Mouse (Mus musculus): ENCODE data around the gene Zfp346. TPM values are rescaled to one million over a fixed set of nuclear protein-coding genes. Genes with fewer than 3 reads are reported as not detected.
A peak's percentile ranks its signal among the peaks of the same experiment; 100 is the strongest.

The Zfp346 gene
- polyA plus RNA-seq, 1 experiment from 2014 or later = 21.5 TPM

- WGBS = 66% methylated on average over 4 of the region's 4 CpGs
- H3K27me3 ChIP-seq = no peaks in the 10 kb centered on the region
Measured at GRCm38 (mm10) chr13:55177903-55178496, 72.9 kb downstream of the Zfp346 start.

GRCm38 (mm10) chr13:55178556-55178955 lies 73.4 kb downstream of the Zfp346 start:
- H3K9ac ChIP-seq = no peak overlapping the region
- H3K27ac ChIP-seq = no peak overlapping the region
- 0 out of 2 replicates have a peak, but pooled peaks cover 4% of the 10 kb centered on the region for H3K4me1 ChIP-seq
- ATAC-seq (replicated peaks; ENCODE audit: low FRiP score) = 0 out of 2 replicates have a peak, but pooled peaks have one; percentile 1
- no peaks in the 10 kb centered on the region for H3K27me3 ChIP-seq
- no peaks in the 10 kb centered on the region for H3K9me3 ChIP-seq (replicated peaks)
- H3K36me3 ChIP-seq = no peaks in the 10 kb centered on the region
- H3K4me3 ChIP-seq (replicated peaks) = no peak overlapping the region
- no peak overlapping the region for H3K4me2 ChIP-seq
- WGBS = 42% methylated on average over 2 of the region's 2 CpGs

More at GRCm38 (mm10) chr13:55177903-55178496, 72.9 kb downstream of the Zfp346 start:
- Histone ChIP-seq H3K4me3 (replicated peaks) (no peak overlapping the region), H3K9ac (no peak overlapping the region), H3K27ac (0 out of 2 replicates have a peak overlapping the region, but pooled peaks have one; percentile 2), H3K36me3 (no peaks in the 10 kb centered on the region), H3K4me1 (0 out of 2 replicates have a peak, but pooled peaks cover 4% of the 10 kb centered on the region), H3K4me2 (no peak overlapping the region), H3K9me3 (replicated peaks) (no peaks in the 10 kb centered on the region)
- ATAC-seq (replicated peaks; ENCODE audit: low FRiP score) = no peak

- H3K4me3 ChIP-seq (replicated peaks) = no peak overlapping the region
- H3K27ac ChIP-seq = no peak overlapping the region
- 88% methylated on average over 3 of the region's 3 CpGs for WGBS
- H3K4me1 ChIP-seq = 0 out of 2 replicates have a peak, but pooled peaks cover 4% of the 10 kb centered on the region
- no peaks in the 10 kb centered on the region for H3K27me3 ChIP-seq
- H3K9ac ChIP-seq = no peak overlapping the region
- no peaks in the 10 kb centered on the region for H3K36me3 ChIP-seq
- no peak overlapping the region for H3K4me2 ChIP-seq
- no peak for ATAC-seq (replicated peaks; ENCODE audit: low FRiP score)
- no peaks in the 10 kb centered on the region for H3K9me3 ChIP-seq (replicated peaks)
Measured at GRCm38 (mm10) chr13:55179591-55179990, 74.5 kb downstream of the Zfp346 start.

GRCm38 (mm10) chr13:55181786-55182172 lies 76.7 kb downstream of the Zfp346 start:
- H3K4me1 ChIP-seq = 0 out of 2 replicates have a peak, but pooled peaks cover 4% of the 10 kb centered on the region
- H3K36me3 ChIP-seq = no peaks in the 10 kb centered on the region
- peak overlapping the region; percentile 88; the same call in 1 of the 2 replicates for H3K27ac ChIP-seq
- H3K4me2 ChIP-seq = peak overlapping the region; percentile 63
- no peak for ATAC-seq (replicated peaks; ENCODE audit: low FRiP score)
- H3K9ac ChIP-seq = no peak overlapping the region
- peak overlapping the region; percentile 43 for H3K4me3 ChIP-seq (replicated peaks)
- H3K27me3 ChIP-seq = no peaks in the 10 kb centered on the region
- WGBS = 70% methylated on average over 2 of the region's 2 CpGs
- no peaks in the 10 kb centered on the region for H3K9me3 ChIP-seq (replicated peaks)

- H3K4me2 ChIP-seq = peak overlapping the region; percentile 63
- H3K27ac ChIP-seq = peak overlapping the region; percentile 88
- H3K9me3 ChIP-seq (replicated peaks) = no peaks in the 10 kb centered on the region
- peak overlapping the region; percentile 50 for H3K9ac ChIP-seq
- no peaks in the 10 kb centered on the region for H3K36me3 ChIP-seq
- peak overlapping the region; percentile 43 for H3K4me3 ChIP-seq (replicated peaks)
- peak; percentile 93 for ATAC-seq (replicated peaks; ENCODE audit: low FRiP score)
- WGBS = 2% methylated on average over 23 of the region's 23 CpGs
- H3K4me1 ChIP-seq = 0 out of 2 replicates have a peak, but pooled peaks cover 4% of the 10 kb centered on the region
- H3K27me3 ChIP-seq = no peaks in the 10 kb centered on the region
Measured at GRCm38 (mm10) chr13:55182173-55182894, 77.2 kb downstream of the Zfp346 start.

GRCm38 (mm10) chr13:55183382-55183781 lies 78.3 kb downstream of the Zfp346 start:
- H3K9me3 ChIP-seq (replicated peaks) = no peaks in the 10 kb centered on the region
- H3K27ac ChIP-seq = no peak overlapping the region
- 82% methylated on average over 6 of the region's 6 CpGs for WGBS
- no peak for ATAC-seq (replicated peaks; ENCODE audit: low FRiP score)
- H3K4me3 ChIP-seq (replicated peaks) = no peak overlapping the region
- 0 out of 2 replicates have a peak, but pooled peaks cover 1% of the 10 kb centered on the region for H3K4me1 ChIP-seq
- H3K36me3 ChIP-seq = no peaks in the 10 kb centered on the region
- H3K27me3 ChIP-seq = no peaks in the 10 kb centered on the region
- no peak overlapping the region for H3K4me2 ChIP-seq
- H3K9ac ChIP-seq = no peak overlapping the region

Other genes starting within 250 kb of the Zfp346 start
- 2.5 and 2.7 TPM in 2 replicates for gene Unc5a, start 155.9 kb upstream of the Zfp346 start, polyA plus RNA-seq (2015; fragmentation: Nextera tagmentation; extraction: Ambion mirVana)
- gene Hk3, start 83.9 kb upstream of the Zfp346 start, polyA plus RNA-seq (2015; fragmentation: Nextera tagmentation; extraction: Ambion mirVana) = 0.77 and 0.91 TPM in 2 replicates
- gene Uimc1, start 5.0 kb upstream of the Zfp346 start, polyA plus RNA-seq (2015; fragmentation: Nextera tagmentation; extraction: Ambion mirVana) = 23.9 and 24.3 TPM in 2 replicates
- not detected in 2 replicates for gene Gm17617, start 28.2 kb downstream of the Zfp346 start, polyA plus RNA-seq (2015; fragmentation: Nextera tagmentation; extraction: Ambion mirVana)
- 16.4 and 19.8 TPM in 2 replicates for gene Fgfr4, start 47.3 kb downstream of the Zfp346 start, polyA plus RNA-seq (2015; fragmentation: Nextera tagmentation; extraction: Ambion mirVana)
- gene Nsd1, start 104.5 kb downstream of the Zfp346 start, polyA plus RNA-seq (2015; fragmentation: Nextera tagmentation; extraction: Ambion mirVana) = 65.1 and 66.9 TPM in 2 replicates
- 439 and 464 TPM in 2 replicates for gene Prelid1, start 215.2 kb downstream of the Zfp346 start, polyA plus RNA-seq (2015; fragmentation: Nextera tagmentation; extraction: Ambion mirVana)
- gene Rab24, start 216.6 kb downstream of the Zfp346 start, polyA plus RNA-seq (2015; fragmentation: Nextera tagmentation; extraction: Ambion mirVana) = 81.9 and 87.7 TPM in 2 replicates
- 26.8 and 31.0 TPM in 2 replicates for gene Mxd3, start 224.5 kb downstream of the Zfp346 start, polyA plus RNA-seq (2015; fragmentation: Nextera tagmentation; extraction: Ambion mirVana)

All from kidney, embryonic 15.5 days (tissue).